Mouse (Mus musculus): ENCODE results near the gene Scg2. TPM values are rescaled to one million over a fixed set of nuclear protein-coding genes. Genes with fewer than 3 reads are reported as not detected.

The Scg2 gene
- 7.1 and 7.9 TPM in 2 replicates for polyA plus RNA-seq (2015; fragmentation: Nextera tagmentation; extraction: Ambion mirVana)

- Histone ChIP-seq H3K27me3 (ENCODE audit: control insufficient read depth, insufficient read depth, low read length) (no peaks in the 10 kb centered on the region), H3K4me3 (replicated peaks; ENCODE audit: low read length) (no peak within 1 kb of the TSS), H3K9ac (ENCODE audit: low read length) (no peak within 1 kb of the TSS), H3K36me3 (ENCODE audit: control insufficient read depth, insufficient read depth, low read length) (no peaks in the 10 kb centered on the region), H3K4me1 (ENCODE audit: control insufficient read depth, insufficient read depth, low read length) (no peaks in the 10 kb centered on the region), H3K9me3 (replicated peaks; ENCODE audit: control insufficient read depth, low read length) (no peaks in the 10 kb centered on the region), H3K27ac (ENCODE audit: low read length) (no peak within 1 kb of the TSS), H3K4me2 (ENCODE audit: low read depth, low read length) (no peak within 1 kb of the TSS)
- WGBS: 12% methylated on average over 22 of the region's 22 CpGs
- ATAC-seq (ENCODE audit: insufficient read depth, low FRiP score): peak; percentile 87; the same call in 1 of the 2 replicates
These were observed at the start of gene Scg2 for GRCm38 (mm10) chr1:79439609-79440308. Scg2 (minus strand) TSS chr1:79440120.

- WGBS: 85% methylated on average over 6 of the region's 6 CpGs
- Histone ChIP-seq H3K36me3 (ENCODE audit: control insufficient read depth, insufficient read depth, low read length) (no peaks in the 10 kb centered on the region), H3K27me3 (ENCODE audit: control insufficient read depth, insufficient read depth, low read length) (no peaks in the 10 kb centered on the region), H3K4me3 (replicated peaks; ENCODE audit: low read length) (no peak overlapping the region), H3K27ac (ENCODE audit: low read length) (no peak overlapping the region), H3K9me3 (replicated peaks; ENCODE audit: control insufficient read depth, low read length) (no peaks in the 10 kb centered on the region), H3K4me2 (ENCODE audit: low read depth, low read length) (no peak overlapping the region), H3K9ac (ENCODE audit: low read length) (no peak overlapping the region), H3K4me1 (ENCODE audit: control insufficient read depth, insufficient read depth, low read length) (no peaks in the 10 kb centered on the region)
- no peak for ATAC-seq (ENCODE audit: insufficient read depth, low FRiP score)
These were observed 45.6 kb upstream of the Scg2 start for GRCm38 (mm10) chr1:79485546-79485945.

- no peak overlapping the region for H3K4me3 ChIP-seq (replicated peaks; ENCODE audit: low read length)
- H3K9me3 ChIP-seq (replicated peaks; ENCODE audit: control insufficient read depth, low read length): no peaks in the 10 kb centered on the region
- H3K9ac ChIP-seq (ENCODE audit: low read length): no peak overlapping the region
- H3K4me2 ChIP-seq (ENCODE audit: low read depth, low read length): no peak overlapping the region
- no peaks in the 10 kb centered on the region for H3K27me3 ChIP-seq (ENCODE audit: control insufficient read depth, insufficient read depth, low read length)
- no peak for ATAC-seq (ENCODE audit: insufficient read depth, low FRiP score)
- 67% methylated on average over 2 of the region's 2 CpGs for WGBS
- H3K4me1 ChIP-seq (ENCODE audit: control insufficient read depth, insufficient read depth, low read length): no peaks in the 10 kb centered on the region
- no peaks in the 10 kb centered on the region for H3K36me3 ChIP-seq (ENCODE audit: control insufficient read depth, insufficient read depth, low read length)
- H3K27ac ChIP-seq (ENCODE audit: low read length): no peak overlapping the region
These were observed 30.9 kb upstream of the Scg2 start for GRCm38 (mm10) chr1:79470856-79471255.

GRCm38 (mm10) chr1:79469871-79470270 lies 30.0 kb upstream of the Scg2 start:
- H3K4me3 ChIP-seq (replicated peaks; ENCODE audit: low read length): no peak overlapping the region
- no peak overlapping the region for H3K4me2 ChIP-seq (ENCODE audit: low read depth, low read length)
- no peaks in the 10 kb centered on the region for H3K4me1 ChIP-seq (ENCODE audit: control insufficient read depth, insufficient read depth, low read length)
- no peaks in the 10 kb centered on the region for H3K36me3 ChIP-seq (ENCODE audit: control insufficient read depth, insufficient read depth, low read length)
- no peaks in the 10 kb centered on the region for H3K9me3 ChIP-seq (replicated peaks; ENCODE audit: control insufficient read depth, low read length)
- H3K9ac ChIP-seq (ENCODE audit: low read length): no peak overlapping the region
- WGBS: 71% methylated on average over 5 of the region's 5 CpGs
- ATAC-seq (ENCODE audit: insufficient read depth, low FRiP score): no peak
- no peak overlapping the region for H3K27ac ChIP-seq (ENCODE audit: low read length)
- no peaks in the 10 kb centered on the region for H3K27me3 ChIP-seq (ENCODE audit: control insufficient read depth, insufficient read depth, low read length)

- H3K4me3 ChIP-seq (replicated peaks; ENCODE audit: low read length): no peak overlapping the region
- no peak for ATAC-seq (ENCODE audit: insufficient read depth, low FRiP score)
- no peaks in the 10 kb centered on the region for H3K27me3 ChIP-seq (ENCODE audit: control insufficient read depth, insufficient read depth, low read length)
- no peaks in the 10 kb centered on the region for H3K36me3 ChIP-seq (ENCODE audit: control insufficient read depth, insufficient read depth, low read length)
- 15% methylated on average over 3 of the region's 3 CpGs for WGBS
- H3K4me2 ChIP-seq (ENCODE audit: low read depth, low read length): no peak overlapping the region
- no peak overlapping the region for H3K9ac ChIP-seq (ENCODE audit: low read length)
- H3K27ac ChIP-seq (ENCODE audit: low read length): no peak overlapping the region
- no peaks in the 10 kb centered on the region for H3K9me3 ChIP-seq (replicated peaks; ENCODE audit: control insufficient read depth, low read length)
- no peaks in the 10 kb centered on the region for H3K4me1 ChIP-seq (ENCODE audit: control insufficient read depth, insufficient read depth, low read length)
These were observed 26.7 kb upstream of the Scg2 start for GRCm38 (mm10) chr1:79466585-79466984.

- no peak overlapping the region for H3K27ac ChIP-seq (ENCODE audit: low read length)
- H3K4me3 ChIP-seq (replicated peaks; ENCODE audit: low read length): no peak overlapping the region
- no peaks in the 10 kb centered on the region for H3K36me3 ChIP-seq (ENCODE audit: control insufficient read depth, insufficient read depth, low read length)
- no peaks in the 10 kb centered on the region for H3K4me1 ChIP-seq (ENCODE audit: control insufficient read depth, insufficient read depth, low read length)
- 40% methylated on average over 5 of the region's 5 CpGs for WGBS
- no peak overlapping the region for H3K4me2 ChIP-seq (ENCODE audit: low read depth, low read length)
- no peaks in the 10 kb centered on the region for H3K27me3 ChIP-seq (ENCODE audit: control insufficient read depth, insufficient read depth, low read length)
- H3K9ac ChIP-seq (ENCODE audit: low read length): no peak overlapping the region
- no peaks in the 10 kb centered on the region for H3K9me3 ChIP-seq (replicated peaks; ENCODE audit: control insufficient read depth, low read length)
- no peak for ATAC-seq (ENCODE audit: insufficient read depth, low FRiP score)
These were observed 18.6 kb upstream of the Scg2 start for GRCm38 (mm10) chr1:79458558-79458957.

GRCm38 (mm10) chr1:79454164-79454563 lies 14.2 kb upstream of the Scg2 start:
- WGBS: 31% methylated on average over 4 of the region's 4 CpGs
- ATAC-seq (ENCODE audit: insufficient read depth, low FRiP score): no peak
- no peak overlapping the region for H3K4me3 ChIP-seq (replicated peaks; ENCODE audit: low read length)

GRCm38 (mm10) chr1:79452339-79452738 lies 12.4 kb upstream of the Scg2 start:
- no peak overlapping the region for H3K4me3 ChIP-seq (replicated peaks; ENCODE audit: low read length)
- H3K27ac ChIP-seq (ENCODE audit: low read length): no peak overlapping the region
- 78% methylated on average over 1 of the region's 1 CpGs for WGBS
- ATAC-seq (ENCODE audit: insufficient read depth, low FRiP score): no peak
- no peaks in the 10 kb centered on the region for H3K27me3 ChIP-seq (ENCODE audit: control insufficient read depth, insufficient read depth, low read length)
- H3K4me1 ChIP-seq (ENCODE audit: control insufficient read depth, insufficient read depth, low read length): no peaks in the 10 kb centered on the region
- no peaks in the 10 kb centered on the region for H3K36me3 ChIP-seq (ENCODE audit: control insufficient read depth, insufficient read depth, low read length)
- no peak overlapping the region for H3K9ac ChIP-seq (ENCODE audit: low read length)
- no peaks in the 10 kb centered on the region for H3K9me3 ChIP-seq (replicated peaks; ENCODE audit: control insufficient read depth, low read length)
- H3K4me2 ChIP-seq (ENCODE audit: low read depth, low read length): no peak overlapping the region

More at GRCm38 (mm10) chr1:79454164-79454563, 14.2 kb upstream of the Scg2 start:
- H3K27ac ChIP-seq (ENCODE audit: low read length): no peak overlapping the region
- H3K27me3 ChIP-seq (ENCODE audit: control insufficient read depth, insufficient read depth, low read length): no peaks in the 10 kb centered on the region
- no peak overlapping the region for H3K4me2 ChIP-seq (ENCODE audit: low read depth, low read length)
- no peak overlapping the region for H3K9ac ChIP-seq (ENCODE audit: low read length)
- no peaks in the 10 kb centered on the region for H3K9me3 ChIP-seq (replicated peaks; ENCODE audit: control insufficient read depth, low read length)
- no peaks in the 10 kb centered on the region for H3K4me1 ChIP-seq (ENCODE audit: control insufficient read depth, insufficient read depth, low read length)
- no peaks in the 10 kb centered on the region for H3K36me3 ChIP-seq (ENCODE audit: control insufficient read depth, insufficient read depth, low read length)

- H3K4me3 ChIP-seq (replicated peaks; ENCODE audit: low read length): no peak overlapping the region
- H3K9ac ChIP-seq (ENCODE audit: low read length): no peak overlapping the region
- H3K27ac ChIP-seq (ENCODE audit: low read length): no peak overlapping the region
- H3K9me3 ChIP-seq (replicated peaks; ENCODE audit: control insufficient read depth, low read length): no peaks in the 10 kb centered on the region
- H3K27me3 ChIP-seq (ENCODE audit: control insufficient read depth, insufficient read depth, low read length): no peaks in the 10 kb centered on the region
- no peak for ATAC-seq (ENCODE audit: insufficient read depth, low FRiP score)
- H3K36me3 ChIP-seq (ENCODE audit: control insufficient read depth, insufficient read depth, low read length): no peaks in the 10 kb centered on the region
- WGBS: 23% methylated on average over 20 of the region's 20 CpGs
- no peak overlapping the region for H3K4me2 ChIP-seq (ENCODE audit: low read depth, low read length)
- no peaks in the 10 kb centered on the region for H3K4me1 ChIP-seq (ENCODE audit: control insufficient read depth, insufficient read depth, low read length)
These were observed 10.6 kb upstream of the Scg2 start for GRCm38 (mm10) chr1:79450343-79451021.
